Mouse (Mus musculus): ENCODE measurements around the gene Samt2. TPM values are rescaled to one million over a fixed set of nuclear protein-coding genes. Genes with fewer than 3 reads are reported as not detected.
"Not testable (repeated sequence)": the region's sequence is repeated elsewhere in the genome, so short reads cannot be mapped to it uniquely, and the experiment has no call there.

Samt2 gene
- polyA plus RNA-seq (2012; rRNA removed), result not detected in 2 replicates

DNA sequence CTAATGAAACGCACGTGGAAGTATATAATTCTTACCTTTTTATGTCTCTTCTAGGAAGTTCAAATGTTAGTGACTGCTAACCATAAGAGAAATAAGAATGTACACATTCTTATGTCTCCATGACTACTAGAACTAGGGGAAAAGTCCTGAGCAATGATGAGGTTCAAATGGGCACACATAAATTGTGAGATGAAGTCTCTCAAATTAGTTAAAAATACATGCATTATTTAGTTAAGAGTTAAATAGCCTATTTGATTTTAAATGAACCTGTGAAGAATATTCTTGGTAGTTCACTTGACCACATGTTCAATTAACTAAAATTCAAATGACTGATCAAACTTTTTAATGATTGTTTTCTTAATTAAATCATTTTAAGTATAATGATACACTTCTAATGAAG, at the start of gene Samt2:
Samt2 (minus strand) TSS at position 101 of the 400 bp plus-strand sequence.
- not testable (repeated sequence) for DNase-seq (ENCODE audit: low spot score)

Other genes with a start within 250 kb of the Samt2 start
- gene 4930524N10Rik, start 236.0 kb downstream of the Samt2 start, polyA plus RNA-seq (2012; rRNA removed), result not detected in 2 replicates
- gene Samt4, start 97.4 kb downstream of the Samt2 start, polyA plus RNA-seq (2012; rRNA removed), result not detected in 2 replicates

All from urinary bladder, adult 2 months (tissue).